Mouse (Mus musculus) testis, postnatal 10 days (tissue): Measurements from ENCODE around the gene Vmn2r29.
A peak's percentile ranks its signal among the peaks of the same experiment; 100 is the strongest.
"Not testable (repeated sequence)": the region's sequence is repeated elsewhere in the genome, so short reads cannot be mapped to it uniquely, and the experiment has no call there.

Experiments
- DNase-seq: peaks from one replicate; pipeline ENCODE4 v3.0.0; 2021; ENCODE audit warnings: low spot score

Gene Vmn2r29

GRCm38 (mm10) chr7:7247228-7247627 lies at the start of gene Vmn2r29:
TSS of gene Vmn2r29 (minus strand) at chr7:7247328.
- not testable (repeated sequence) for DNase-seq

GRCm38 (mm10) chr7:7295595-7295994 lies 48.5 kb upstream of the Vmn2r29 start:
- DNase-seq: peak; percentile 49

- DNase-seq: no peak
Measured at GRCm38 (mm10) chr7:7281383-7281782, 34.3 kb upstream of the Vmn2r29 start.

GRCm38 (mm10) chr7:7277966-7278567 lies 30.9 kb upstream of the Vmn2r29 start, which contains the start of gene Gm45844:
TSS of gene Gm45844 (minus strand) at chr7:7278289.
- peak; percentile 90 for DNase-seq

- DNase-seq: peak; percentile 55
Measured at GRCm38 (mm10) chr7:7277556-7277955, 30.4 kb upstream of the Vmn2r29 start.

- peak; percentile 40 for DNase-seq
Measured at GRCm38 (mm10) chr7:7209313-7210151, 37.6 kb downstream of the Vmn2r29 start, which contains the start of gene Zfp772. TSS of gene Zfp772 (minus strand) at chr7:7209998.

GRCm38 (mm10) chr7:7188191-7188942 lies 58.8 kb downstream of the Vmn2r29 start:
- DNase-seq: peak; percentile 81

GRCm38 (mm10) chr7:7187417-7188190 lies 59.5 kb downstream of the Vmn2r29 start:
- DNase-seq: no peak

- no peak for DNase-seq
Measured at GRCm38 (mm10) chr7:7185897-7186296, 61.2 kb downstream of the Vmn2r29 start.
